Mouse (Mus musculus) neural tube, embryonic 12.5 days (tissue): Measurements from ENCODE around the gene Mea1. TPM values are rescaled to one million over a fixed set of nuclear protein-coding genes. Genes with fewer than 3 reads are reported as not detected.
A peak's percentile ranks its signal among the peaks of the same experiment; 100 is the strongest.

ENCODE experiments used
- ATAC-seq: fragments of 200-750 bp; cut with Nextera tagmentation; 2 replicates; pipeline ENCODE4 v1.8.0; 2017; ENCODE audit warnings: low read depth, mild to moderate bottlenecking, moderate TSS enrichment, moderate library complexity; ENCODE audit not compliant: low FRiP score
- H3K27ac ChIP-seq: fragments of 300-500 bp; sonication (generic); 2 replicates; pipeline ENCODE4 v1.5.1; 2016
- H3K27me3 ChIP-seq: fragments of 300-500 bp; sonication (generic); replicated peaks from 2 replicates; pipeline ENCODE4 v1.6.1; 2016; ENCODE audit warnings: mild to moderate bottlenecking
- H3K36me3 ChIP-seq: fragments of 300-500 bp; sonication (generic); 2 replicates; pipeline ENCODE4 v1.6.1; 2016; ENCODE audit warnings: mild to moderate bottlenecking
- H3K4me1 ChIP-seq: fragments of 300-500 bp; sonication (generic); 2 replicates; pipeline ENCODE4 v1.6.1; 2016
- H3K4me2 ChIP-seq: fragments of 300-500 bp; sonication (generic); replicated peaks from 2 replicates; pipeline ENCODE4 v1.6.1; 2016; ENCODE audit warnings: mild to moderate bottlenecking
- H3K4me3 ChIP-seq: fragments of 300-500 bp; sonication (generic); 2 replicates; pipeline ENCODE4 v1.5.1; 2016
- H3K9ac ChIP-seq: fragments of 300-500 bp; sonication (generic); 2 replicates; pipeline ENCODE4 v1.6.1; 2016; ENCODE audit warnings: mild to moderate bottlenecking
- H3K9me3 ChIP-seq: fragments of 300-500 bp; sonication (generic); 2 replicates; pipeline ENCODE4 v1.6.1; 2016; ENCODE audit warnings: mild to moderate bottlenecking
- WGBS: fragments of 180-500 bp; shearing (Covaris S2); methylation state at CpG from one replicate; pipeline ENCODE4 v1.1.7; 2016; 5-methylcytosine and 5-hydroxymethylcytosine counted together
- polyA plus RNA-seq: library from polyadenylated mRNA; unstranded; fragments of >200 nt; fragmentation: Nextera tagmentation; extraction: Ambion mirVana; gene quantifications from 2 replicates; pipeline ENCODE4 v1.2.1, GENCODE M21; 2016

Gene Mea1
- polyA plus RNA-seq: 178 and 189 TPM in 2 replicates

GRCm38 (mm10) chr17:46678416-46678815 is at the start of gene Mea1:
Mea1 (plus strand) TSS chr17:46678793.
- peaks cover 31% of the 10 kb centered on the region for H3K4me1 ChIP-seq
- peak within 1 kb of the TSS; percentile 71 for H3K9ac ChIP-seq
- H3K27me3 ChIP-seq: no peaks in the 10 kb centered on the region
- peak within 1 kb of the TSS; percentile 89 for H3K4me2 ChIP-seq
- no peaks in the 10 kb centered on the region for H3K9me3 ChIP-seq
- no peak within 1 kb of the TSS for H3K27ac ChIP-seq
- 89% methylated on average over 8 of the region's 9 CpGs for WGBS
- no peak for ATAC-seq
- H3K36me3 ChIP-seq: peaks cover 47% of the 10 kb centered on the region
- peak within 1 kb of the TSS; percentile 75 for H3K4me3 ChIP-seq

DNA sequence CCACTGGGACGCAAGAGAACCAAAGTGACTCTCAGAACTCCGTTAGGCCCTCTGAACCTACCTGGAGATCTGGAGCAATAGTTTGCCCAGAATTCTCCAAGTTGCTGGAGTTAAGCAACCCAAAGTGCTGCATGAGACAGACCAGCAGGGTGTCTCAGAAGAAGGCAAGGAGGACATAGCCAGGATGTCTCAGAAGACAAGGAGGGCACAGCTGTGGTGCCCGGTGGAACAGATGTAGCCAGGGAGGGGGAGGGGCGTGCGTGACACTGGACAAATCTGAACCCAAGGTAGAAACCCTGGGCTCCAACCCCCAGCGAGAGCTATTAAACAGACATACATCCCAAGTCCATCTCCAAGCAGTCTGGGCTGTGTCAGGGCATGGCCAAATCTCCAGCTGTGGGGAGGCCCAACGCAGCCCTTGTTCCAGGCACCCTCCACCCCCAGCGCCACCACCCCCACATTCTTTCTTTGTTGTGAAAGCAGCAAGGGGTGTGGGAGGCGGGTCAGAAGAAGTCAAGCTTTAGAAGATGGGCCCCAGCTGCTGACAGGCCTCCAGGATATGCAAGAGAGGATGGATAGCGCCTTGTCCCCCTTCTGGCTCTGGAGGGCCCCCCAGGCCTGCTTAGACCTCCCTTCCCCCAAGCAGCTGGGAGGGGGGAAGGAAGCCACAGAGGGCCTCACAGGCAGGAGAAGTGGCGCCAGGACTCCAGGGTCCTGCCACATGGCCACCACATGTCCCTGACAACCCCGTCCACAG is 48.7 kb upstream of the Mea1 start:
- Histone ChIP-seq H3K9ac (peak overlapping the region; percentile 95), H3K27me3 (no peaks in the 10 kb centered on the region; the same call in 1 of the 2 replicates), H3K36me3 (peaks cover 33% of the 10 kb centered on the region), H3K27ac (peak overlapping the region; percentile 86), H3K4me3 (peak overlapping the region; percentile 94), H3K4me2 (peak overlapping the region; percentile 85), H3K4me1 (peaks cover 42% of the 10 kb centered on the region), H3K9me3 (no peaks in the 10 kb centered on the region)
- peak; percentile 71 for ATAC-seq
- 6% methylated on average over 12 of the region's 12 CpGs for WGBS

GRCm38 (mm10) chr17:46636831-46637523 is 41.6 kb upstream of the Mea1 start:
- Histone ChIP-seq H3K4me2 (peak overlapping the region; percentile 45), H3K36me3 (peaks cover 67% of the 10 kb centered on the region), H3K4me1 (peaks cover 7% of the 10 kb centered on the region), H3K4me3 (no peak overlapping the region), H3K9me3 (no peaks in the 10 kb centered on the region), H3K9ac (peak overlapping the region; percentile 38), H3K27ac (no peak overlapping the region), H3K27me3 (no peaks in the 10 kb centered on the region)
- 16% methylated on average over 15 of the region's 15 CpGs for WGBS
- ATAC-seq: 0 out of 2 replicates have a peak, but pooled peaks have one; percentile 21

DNA sequence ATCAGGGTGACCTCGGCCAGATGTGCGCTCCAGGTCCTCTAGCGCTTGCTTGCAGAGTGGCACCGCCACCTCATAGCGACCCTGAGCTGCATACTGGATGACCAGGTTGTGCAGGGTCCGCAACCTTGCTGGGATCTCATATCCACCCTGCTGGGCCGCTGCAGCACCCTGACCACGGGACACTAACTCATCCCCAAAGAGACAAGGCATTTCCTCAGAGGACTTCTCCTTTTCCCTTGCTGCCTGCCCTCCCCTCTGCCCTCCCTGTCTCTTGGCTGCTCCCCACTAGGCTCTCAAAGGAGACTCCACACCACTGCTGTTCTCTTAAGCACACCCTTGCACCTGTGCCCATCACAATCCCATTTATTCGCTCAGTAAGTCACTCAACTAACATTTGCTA is 38.7 kb upstream of the Mea1 start:
- H3K9me3 ChIP-seq: no peaks in the 10 kb centered on the region
- no peaks in the 10 kb centered on the region for H3K27me3 ChIP-seq
- H3K27ac ChIP-seq: no peak overlapping the region
- peaks cover 17% of the 10 kb centered on the region for H3K4me1 ChIP-seq
- no peak overlapping the region for H3K4me3 ChIP-seq
- no peak overlapping the region; the same call in 1 of the 2 replicates for H3K9ac ChIP-seq
- WGBS: 80% methylated on average over 9 of the region's 9 CpGs
- H3K36me3 ChIP-seq: peaks cover 58% of the 10 kb centered on the region
- ATAC-seq: no peak
- H3K4me2 ChIP-seq: no peak overlapping the region

DNA sequence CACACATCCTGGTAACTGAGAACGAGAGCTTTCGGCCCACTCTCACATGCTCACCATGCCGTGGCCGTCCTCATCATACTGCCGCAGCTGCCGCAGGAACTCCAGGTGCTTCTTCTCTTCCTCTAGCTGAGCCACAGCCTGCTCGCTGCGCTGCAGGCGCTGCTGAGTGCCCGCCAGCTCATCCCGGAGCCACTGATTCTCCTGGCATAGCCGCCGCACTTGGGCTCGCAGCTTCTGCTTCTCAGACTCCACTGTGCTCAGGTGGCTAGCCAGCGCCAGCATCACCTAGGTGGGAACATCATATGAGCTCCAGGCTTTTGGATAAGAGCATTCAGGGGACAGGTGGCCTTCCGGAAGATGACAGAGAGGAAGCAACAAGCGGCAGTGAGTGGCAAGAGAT is 36.5 kb upstream of the Mea1 start:
- H3K9me3 ChIP-seq: no peaks in the 10 kb centered on the region
- WGBS: 90% methylated on average over 17 of the region's 17 CpGs
- H3K9ac ChIP-seq: no peak overlapping the region
- H3K4me2 ChIP-seq: no peak overlapping the region
- H3K4me3 ChIP-seq: no peak overlapping the region
- H3K4me1 ChIP-seq: peaks cover 22% of the 10 kb centered on the region
- ATAC-seq: no peak
- no peaks in the 10 kb centered on the region for H3K27me3 ChIP-seq
- no peak overlapping the region for H3K27ac ChIP-seq
- H3K36me3 ChIP-seq: peaks cover 41% of the 10 kb centered on the region

DNA sequence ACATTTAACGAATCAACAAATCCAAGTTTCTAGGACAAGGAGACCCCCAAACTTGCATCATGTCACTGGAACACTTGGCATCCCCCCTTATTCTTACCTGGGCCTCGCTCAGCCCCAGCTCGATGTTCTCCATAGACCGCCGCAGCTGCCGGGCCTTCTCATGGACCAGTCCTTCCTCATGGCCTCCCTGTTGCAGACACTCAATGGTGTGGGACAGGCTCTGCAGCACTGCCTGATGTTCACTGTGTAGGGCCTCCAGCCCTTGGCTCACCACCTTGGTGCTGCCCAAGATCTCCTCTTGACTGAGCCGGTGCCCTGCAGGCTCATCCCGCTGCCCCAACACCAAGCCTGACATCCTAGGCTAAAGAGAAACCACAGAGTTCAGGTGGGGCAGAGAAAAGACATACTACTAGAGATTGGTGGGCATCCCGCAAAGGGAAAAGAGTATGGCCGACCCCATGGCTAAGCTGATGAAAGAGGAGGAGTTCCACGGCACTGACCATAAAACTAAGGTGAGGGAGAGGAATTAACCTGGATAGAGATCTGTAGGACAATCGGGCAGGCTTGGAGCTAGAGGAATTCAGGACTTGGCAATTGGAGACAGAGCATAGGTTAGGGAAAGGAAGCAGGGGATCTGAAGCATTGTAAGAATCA is 34.3 kb upstream of the Mea1 start:
- WGBS: 89% methylated on average over 12 of the region's 12 CpGs
- H3K4me1 ChIP-seq: peaks cover 24% of the 10 kb centered on the region
- H3K27me3 ChIP-seq: no peaks in the 10 kb centered on the region
- H3K4me3 ChIP-seq: peak overlapping the region; percentile 5; the same call in 1 of the 2 replicates
- H3K9ac ChIP-seq: peak overlapping the region; percentile 76; the same call in 1 of the 2 replicates
- H3K4me2 ChIP-seq: peak overlapping the region; percentile 93
- H3K27ac ChIP-seq: no peak overlapping the region
- peaks cover 48% of the 10 kb centered on the region for H3K36me3 ChIP-seq
- no peak for ATAC-seq
- H3K9me3 ChIP-seq: no peaks in the 10 kb centered on the region

DNA sequence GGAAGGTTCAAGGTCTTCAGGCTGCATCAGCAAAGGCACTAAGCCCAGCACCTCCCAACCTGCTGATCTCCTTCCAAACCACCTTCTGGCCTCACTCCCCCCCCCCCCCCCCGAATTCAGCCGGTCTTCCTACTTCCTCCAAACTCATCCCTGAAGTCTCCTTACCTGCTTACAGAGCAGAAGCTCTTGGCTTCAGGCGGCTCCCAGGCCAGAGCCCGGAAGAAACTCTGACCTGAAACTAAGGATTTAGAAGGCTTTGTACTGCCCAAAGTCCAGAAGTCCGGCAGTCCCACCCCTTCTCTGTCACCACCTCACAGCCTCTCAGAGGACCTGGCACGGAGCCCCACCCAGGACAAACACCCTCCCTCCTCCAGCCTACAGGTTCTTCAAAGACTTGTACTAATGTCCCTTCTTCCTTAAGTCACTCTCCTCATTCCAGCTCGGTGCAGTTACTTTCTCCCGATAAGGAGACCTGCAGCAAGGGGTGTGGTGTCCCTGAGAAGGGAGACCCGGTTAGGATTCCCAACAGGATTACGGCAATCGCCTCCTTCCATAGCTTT is 33.6 kb upstream of the Mea1 start:
- no peaks in the 10 kb centered on the region for H3K9me3 ChIP-seq
- no peak for ATAC-seq
- H3K4me2 ChIP-seq: peak overlapping the region; percentile 93
- no peaks in the 10 kb centered on the region for H3K27me3 ChIP-seq
- H3K36me3 ChIP-seq: peaks cover 41% of the 10 kb centered on the region
- 10% methylated on average over 11 of the region's 11 CpGs for WGBS
- H3K4me1 ChIP-seq: peaks cover 31% of the 10 kb centered on the region
- H3K4me3 ChIP-seq: peak overlapping the region; percentile 72
- no peak overlapping the region; the same call in 1 of the 2 replicates for H3K27ac ChIP-seq
- H3K9ac ChIP-seq: peak overlapping the region; percentile 76

DNA sequence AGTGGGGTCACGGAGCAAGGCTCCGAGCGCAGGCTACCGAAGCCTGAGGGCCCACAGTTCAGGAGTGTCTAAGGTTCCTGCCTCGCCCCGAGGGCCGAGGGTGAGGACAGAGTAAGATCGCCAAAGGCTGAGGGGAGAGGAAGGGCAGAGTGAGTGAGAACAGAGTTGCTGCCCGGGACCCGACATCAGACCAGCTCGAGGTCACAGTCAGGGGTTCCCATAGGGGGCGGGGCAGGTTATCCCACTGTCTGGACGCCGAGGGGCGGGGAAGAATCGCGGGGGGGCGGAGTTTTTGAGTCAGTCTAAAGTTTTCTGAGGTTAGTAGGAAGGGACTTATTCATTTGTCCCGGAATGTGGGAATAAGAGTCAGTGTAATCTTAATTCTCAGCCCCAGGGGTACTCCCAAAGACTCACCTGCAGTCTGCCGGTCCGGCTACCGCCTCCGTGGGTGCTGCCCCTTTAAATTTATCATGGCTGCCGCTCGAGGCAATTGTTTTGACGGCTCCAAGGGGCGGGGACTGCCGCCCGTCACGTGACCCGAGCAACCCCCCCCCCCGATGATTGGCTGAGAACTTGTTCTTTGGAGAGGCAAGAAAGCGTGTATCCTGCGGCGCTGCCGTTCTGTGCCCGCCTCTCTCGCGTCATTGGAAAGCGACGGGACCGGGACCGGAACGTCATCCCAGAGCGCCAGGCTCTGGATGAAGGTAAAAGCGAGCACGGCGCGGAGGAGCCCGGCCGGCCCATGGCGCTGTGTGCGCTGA is 32.9 kb upstream of the Mea1 start, which contains the start of the genes Klc4 and Mrpl2:
Gene Klc4, minus strand, starts transcription at position 462 of the 761 bp plus-strand sequence.
Gene Mrpl2, plus strand, starts transcription at position 669 of the 761 bp plus-strand sequence.
- H3K4me3 ChIP-seq: peak within 1 kb of the TSS; percentile 72
- peak within 1 kb of the TSS; percentile 93 for H3K4me2 ChIP-seq
- H3K27ac ChIP-seq: no peak within 1 kb of the TSS; the same call in 1 of the 2 replicates
- H3K36me3 ChIP-seq: peaks cover 33% of the 10 kb centered on the region
- peaks cover 32% of the 10 kb centered on the region for H3K4me1 ChIP-seq
- whole genome bisulfite sequencing: under 1% methylated on average over 53 of the region's 53 CpGs
- no peaks in the 10 kb centered on the region for H3K27me3 ChIP-seq
- no peaks in the 10 kb centered on the region for H3K9me3 ChIP-seq
- peak within 1 kb of the TSS; percentile 76 for H3K9ac ChIP-seq
- peak; percentile 70 for ATAC-seq

DNA sequence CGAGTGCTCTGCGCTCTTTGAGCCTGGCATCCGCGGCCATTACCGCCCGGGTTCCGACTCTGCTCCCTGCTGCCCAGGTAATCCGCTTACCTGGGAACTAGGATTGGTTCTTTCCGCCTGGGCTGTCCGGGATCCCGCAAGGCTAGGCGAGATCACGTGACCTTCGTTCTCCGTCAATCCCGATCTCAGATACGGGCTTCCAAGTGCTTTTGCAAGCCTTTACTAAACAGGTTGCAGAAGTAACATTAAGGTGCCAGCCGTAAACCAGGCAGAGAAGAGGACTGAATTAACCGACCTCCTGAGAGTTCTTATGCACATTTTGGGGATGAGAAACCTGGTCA is 32.3 kb upstream of the Mea1 start:
- Histone ChIP-seq H3K9ac (peak overlapping the region; percentile 72), H3K4me2 (peak overlapping the region; percentile 93), H3K27me3 (no peaks in the 10 kb centered on the region), H3K36me3 (peaks cover 28% of the 10 kb centered on the region), H3K9me3 (no peaks in the 10 kb centered on the region), H3K27ac (no peak overlapping the region), H3K4me3 (peak overlapping the region; percentile 72), H3K4me1 (peaks cover 37% of the 10 kb centered on the region)
- under 1% methylated on average over 19 of the region's 19 CpGs for WGBS
- ATAC-seq: no peak; the same call in 1 of the 2 replicates

GRCm38 (mm10) chr17:46647279-46647678 is 31.3 kb upstream of the Mea1 start:
- Histone ChIP-seq H3K36me3 (peaks cover 24% of the 10 kb centered on the region), H3K9ac (no peak overlapping the region), H3K4me2 (0 out of 2 replicates have a peak overlapping the region, but pooled peaks have one; percentile 93), H3K27ac (no peak overlapping the region), H3K9me3 (no peaks in the 10 kb centered on the region), H3K27me3 (no peaks in the 10 kb centered on the region), H3K4me3 (peak overlapping the region; percentile 72; the same call in 1 of the 2 replicates), H3K4me1 (peaks cover 47% of the 10 kb centered on the region)
- no peak for ATAC-seq
- 94% methylated on average over 7 of the region's 7 CpGs for WGBS

DNA sequence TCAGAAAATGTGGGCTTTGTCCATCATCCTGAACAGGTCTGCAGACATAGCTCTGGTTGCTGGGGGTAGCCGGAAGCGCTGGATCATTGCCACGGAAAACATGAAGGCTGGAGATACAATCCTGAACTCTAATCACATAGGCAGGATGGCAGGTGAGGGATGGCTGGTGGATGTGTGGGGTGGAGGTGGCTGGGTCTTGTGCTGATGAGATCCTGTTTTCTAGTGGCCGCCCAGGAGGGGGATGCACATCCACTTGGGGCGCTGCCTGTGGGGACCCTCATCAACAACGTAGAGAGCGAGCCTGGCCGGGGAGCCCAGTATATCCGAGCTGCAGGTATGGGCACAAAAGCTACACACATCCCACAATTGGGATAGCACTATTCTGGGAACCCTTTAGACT is 30.2 kb upstream of the Mea1 start:
- Histone ChIP-seq H3K9ac (no peak overlapping the region), H3K4me1 (peaks cover 56% of the 10 kb centered on the region), H3K4me3 (no peak overlapping the region), H3K9me3 (no peaks in the 10 kb centered on the region), H3K4me2 (no peak overlapping the region), H3K27me3 (no peaks in the 10 kb centered on the region), H3K36me3 (peaks cover 27% of the 10 kb centered on the region), H3K27ac (no peak overlapping the region)
- WGBS: 94% methylated on average over 9 of the region's 9 CpGs
- no peak for ATAC-seq
